Mouse (Mus musculus) midbrain, embryonic 11.5 days (tissue): ENCODE data around the gene Cenpm. TPM values are rescaled to one million over a fixed set of nuclear protein-coding genes. Genes with fewer than 3 reads are reported as not detected.
A peak's percentile ranks its signal among the peaks of the same experiment; 100 is the strongest.

Experiments
- ATAC-seq: fragments of 200-750 bp; cut with Nextera tagmentation; 2 replicates; pipeline ENCODE4 v1.8.0; 2017; ENCODE audit warnings: moderate TSS enrichment, moderate library complexity; ENCODE audit not compliant: low FRiP score
- DNase-seq: peaks from one replicate; pipeline ENCODE4 v3.0.0; 2015; ENCODE audit warnings: low spot score; ENCODE audit errors: missing footprints
- H3K27ac ChIP-seq: fragments of 300-500 bp; sonication (generic); 2 replicates; pipeline ENCODE4 v1.5.1; 2014; ENCODE audit warnings: low read depth, low read length
- H3K27me3 ChIP-seq: fragments of 300-500 bp; sonication (generic); 2 replicates; pipeline ENCODE4 v1.6.1; 2014; ENCODE audit warnings: mild to moderate bottlenecking, low read length, moderate library complexity, mixed read lengths; ENCODE audit not compliant: control insufficient read depth, insufficient read depth
- H3K36me3 ChIP-seq: fragments of 300-500 bp; sonication (generic); 2 replicates; pipeline ENCODE4 v1.6.1; 2014; ENCODE audit warnings: mild to moderate bottlenecking, low read length, moderate library complexity, mixed read lengths; ENCODE audit not compliant: control insufficient read depth, insufficient read depth
- H3K4me1 ChIP-seq: fragments of 300-500 bp; sonication (generic); 2 replicates; pipeline ENCODE4 v1.6.1; 2014; ENCODE audit warnings: low read length; ENCODE audit not compliant: control insufficient read depth, insufficient read depth
- H3K4me2 ChIP-seq: fragments of 300-500 bp; sonication (generic); 2 replicates; pipeline ENCODE4 v1.6.1; 2014; ENCODE audit warnings: mild to moderate bottlenecking, moderate library complexity
- H3K4me3 ChIP-seq: fragments of 300-500 bp; sonication (generic); 2 replicates; pipeline ENCODE4 v1.5.1; 2014; ENCODE audit warnings: low read depth, low read length
- H3K9ac ChIP-seq: fragments of 300-500 bp; sonication (generic); 2 replicates; pipeline ENCODE4 v1.6.1; 2014; ENCODE audit warnings: low read length
- H3K9me3 ChIP-seq: fragments of 300-500 bp; sonication (generic); 2 replicates; pipeline ENCODE4 v1.6.1; 2016; ENCODE audit warnings: low read length; ENCODE audit not compliant: control insufficient read depth
- WGBS: fragments of 180-500 bp; shearing (Covaris S2); extraction: QIAGEN DNeasy Blood & Tissue Kit; methylation state at CpG from one replicate; pipeline ENCODE4 v1.1.7; 2014; 5-methylcytosine and 5-hydroxymethylcytosine counted together
- polyA plus RNA-seq: library from polyadenylated mRNA; unstranded; fragments of >200 nt; fragmentation: Nextera tagmentation; extraction: Ambion mirVana; gene quantifications from 2 replicates; pipeline ENCODE4 v1.2.1, GENCODE M21; 2014

Gene Cenpm
- polyA plus RNA-seq, 1 experiment from 2014 or later: 89.1 TPM

- peaks cover 11% of the 10 kb centered on the region for H3K27me3 ChIP-seq
- ATAC-seq (0 out of 2 replicates have a peak, but pooled peaks have one; percentile 9), DNase-seq (no peak)
- H3K4me2 ChIP-seq: peak overlapping the region; percentile 47
- no peak overlapping the region for H3K27ac ChIP-seq
- no peaks in the 10 kb centered on the region for H3K36me3 ChIP-seq
- peaks cover 3% of the 10 kb centered on the region for H3K4me1 ChIP-seq
- no peak overlapping the region for H3K4me3 ChIP-seq
- H3K9me3 ChIP-seq: no peaks in the 10 kb centered on the region
- no peak overlapping the region for H3K9ac ChIP-seq
- 69% methylated on average over 7 of the region's 7 CpGs for WGBS
These were observed 21.3 kb downstream of the Cenpm start for GRCm38 (mm10) chr15:82223251-82223650.

GRCm38 (mm10) chr15:82221104-82221860 lies 23.3 kb downstream of the Cenpm start:
- DNase-seq: no peak
- peaks cover 14% of the 10 kb centered on the region for H3K27me3 ChIP-seq
- H3K4me1 ChIP-seq: peaks cover 14% of the 10 kb centered on the region
- no peak for ATAC-seq
- no peak overlapping the region for H3K4me3 ChIP-seq
- H3K36me3 ChIP-seq: no peaks in the 10 kb centered on the region
- no peak overlapping the region for H3K4me2 ChIP-seq
- WGBS: 66% methylated on average over 14 of the region's 14 CpGs
- H3K27ac ChIP-seq: no peak overlapping the region
- H3K9ac ChIP-seq: no peak overlapping the region
- H3K9me3 ChIP-seq: no peaks in the 10 kb centered on the region

- H3K4me3 ChIP-seq: no peak overlapping the region
- no peak for DNase-seq
- H3K9me3 ChIP-seq: no peaks in the 10 kb centered on the region
- no peaks in the 10 kb centered on the region for H3K36me3 ChIP-seq
- no peak overlapping the region for H3K27ac ChIP-seq
- ATAC-seq: no peak
- 67% methylated on average over 11 of the region's 12 CpGs for WGBS
- H3K9ac ChIP-seq: no peak overlapping the region
- H3K27me3 ChIP-seq: peaks cover 18% of the 10 kb centered on the region
- peaks cover 16% of the 10 kb centered on the region for H3K4me1 ChIP-seq
- no peak overlapping the region for H3K4me2 ChIP-seq
These were observed 24.4 kb downstream of the Cenpm start for GRCm38 (mm10) chr15:82220003-82220675.

GRCm38 (mm10) chr15:82218778-82219666 lies 25.5 kb downstream of the Cenpm start:
- 78% methylated on average over 26 of the region's 26 CpGs for WGBS
- Histone ChIP-seq H3K9me3 (no peaks in the 10 kb centered on the region), H3K4me3 (no peak overlapping the region), H3K4me1 (peaks cover 16% of the 10 kb centered on the region), H3K4me2 (no peak overlapping the region), H3K36me3 (no peaks in the 10 kb centered on the region), H3K27me3 (peaks cover 20% of the 10 kb centered on the region), H3K27ac (no peak overlapping the region), H3K9ac (no peak overlapping the region)
- no peak for DNase-seq
- ATAC-seq: no peak

GRCm38 (mm10) chr15:82217980-82218379 lies 26.6 kb downstream of the Cenpm start:
- 30% methylated on average over 9 of the region's 9 CpGs for WGBS
- peaks cover 28% of the 10 kb centered on the region for H3K27me3 ChIP-seq
- no peaks in the 10 kb centered on the region for H3K9me3 ChIP-seq
- ATAC-seq (no peak), DNase-seq (no peak)
- H3K4me1 ChIP-seq: peaks cover 16% of the 10 kb centered on the region
- H3K4me2 ChIP-seq: no peak overlapping the region
- no peak overlapping the region for H3K9ac ChIP-seq
- H3K27ac ChIP-seq: no peak overlapping the region
- H3K4me3 ChIP-seq: no peak overlapping the region
- H3K36me3 ChIP-seq: no peaks in the 10 kb centered on the region

- Histone ChIP-seq H3K4me2 (no peak overlapping the region), H3K9ac (no peak overlapping the region; the same call in 1 of the 2 replicates), H3K27me3 (peaks cover 36% of the 10 kb centered on the region), H3K4me1 (peaks cover 24% of the 10 kb centered on the region), H3K9me3 (no peaks in the 10 kb centered on the region), H3K4me3 (no peak overlapping the region), H3K27ac (no peak overlapping the region), H3K36me3 (no peaks in the 10 kb centered on the region)
- DNase-seq: no peak
- WGBS: 4% methylated on average over 7 of the region's 7 CpGs
- ATAC-seq: no peak
These were observed 27.5 kb downstream of the Cenpm start for GRCm38 (mm10) chr15:82217039-82217438.

GRCm38 (mm10) chr15:82216142-82216827 lies 28.3 kb downstream of the Cenpm start:
- DNase-seq: no peak
- Histone ChIP-seq H3K36me3 (no peaks in the 10 kb centered on the region), H3K27me3 (peaks cover 43% of the 10 kb centered on the region), H3K4me2 (no peak overlapping the region), H3K9ac (no peak overlapping the region), H3K27ac (no peak overlapping the region), H3K4me3 (no peak overlapping the region), H3K9me3 (no peaks in the 10 kb centered on the region), H3K4me1 (peaks cover 32% of the 10 kb centered on the region)
- ATAC-seq: no peak
- WGBS: 51% methylated on average over 20 of the region's 20 CpGs

- H3K9ac ChIP-seq: no peak overlapping the region
- no peak for DNase-seq
- peaks cover 51% of the 10 kb centered on the region for H3K27me3 ChIP-seq
- H3K27ac ChIP-seq: no peak overlapping the region
- ATAC-seq: no peak
- WGBS: 38% methylated on average over 11 of the region's 11 CpGs
- no peaks in the 10 kb centered on the region for H3K9me3 ChIP-seq
- no peak overlapping the region for H3K4me3 ChIP-seq
- no peak overlapping the region for H3K4me2 ChIP-seq
- peaks cover 33% of the 10 kb centered on the region for H3K4me1 ChIP-seq
- no peaks in the 10 kb centered on the region for H3K36me3 ChIP-seq
These were observed 29.1 kb downstream of the Cenpm start for GRCm38 (mm10) chr15:82215332-82216046.
